In the genomic region with DNA sequence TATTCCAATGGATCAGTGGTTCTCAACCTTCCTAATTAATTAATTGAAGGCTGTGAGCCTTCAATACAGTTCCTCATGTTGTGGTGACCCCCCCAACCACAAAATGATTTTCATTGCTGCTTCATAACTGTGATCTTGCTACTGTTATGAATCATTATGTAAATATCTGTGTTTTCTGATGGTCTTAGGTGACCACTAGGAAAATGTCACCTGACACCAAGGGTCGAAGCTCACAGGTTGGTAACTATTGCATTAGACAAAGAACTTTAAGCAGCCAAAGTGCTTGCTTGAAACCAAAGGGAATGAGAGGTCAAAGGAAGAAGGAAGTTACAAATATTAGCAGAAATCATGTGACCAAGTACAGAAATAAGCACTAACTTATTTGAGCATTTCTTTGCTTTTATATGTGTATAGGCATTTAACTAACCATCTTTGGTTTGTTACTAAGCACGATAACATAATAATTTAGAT, we compare ENCODE assay signal across 28 mouse cellular contexts. TPM values are rescaled to one million over a fixed set of nuclear protein-coding genes. Genes with fewer than 3 reads are reported as not detected.
DNase-seq lines count a peak whose midpoint lies in the region; ATAC-seq and TF ChIP-seq lines count a peak whose summit lies in the region.
"Had no signal": no experiment of that assay in that cellular context is flagged by ENCODE, and none has a peak within 500 bp of the region (broad histone marks: within the 10 kb centered on the region; RNA-seq: fewer than 3 reads in every experiment).

No protein-coding gene starts in this region.

- no peaks in the 10 kb centered on the region for H3K4me1 ChIP-seq in lung, embryonic 14.5 days (ENCODE audit: insufficient read depth)
- H3K4me1 ChIP-seq: embryonic facial prominence, embryonic 13.5 days; forebrain, embryonic 15.5 days; heart, embryonic 10.5 days had no signal

- H3K4me3 ChIP-seq in lung, embryonic 14.5 days (ENCODE audit: low read depth, low read length), result no peak overlapping the region
- H3K4me3 ChIP-seq: embryonic facial prominence, embryonic 10.5 days; embryonic facial prominence, embryonic 13.5 days; erythroblast, embryonic 14.5 days; forebrain, embryonic 12.5 days; forebrain, embryonic 15.5 days; heart, adult 2 months; heart, embryonic 10.5 days; heart, embryonic 13.5 days had no signal

- no peak overlapping the region for H3K4me2 ChIP-seq in lung, embryonic 14.5 days
- H3K4me2 ChIP-seq: embryonic facial prominence, embryonic 13.5 days; forebrain, embryonic 12.5 days; forebrain, embryonic 15.5 days; heart, embryonic 13.5 days; hindbrain, embryonic 14.5 days had no signal

- no peak overlapping the region for H3K27ac ChIP-seq in lung, embryonic 14.5 days (ENCODE audit: low read depth)
- H3K27ac ChIP-seq: embryonic facial prominence, embryonic 10.5 days; embryonic facial prominence, embryonic 13.5 days; forebrain, embryonic 12.5 days; forebrain, embryonic 15.5 days; heart, adult 2 months; heart, embryonic 10.5 days; heart, embryonic 13.5 days; hindbrain, embryonic 14.5 days; hindbrain, postnatal 0 days had no signal

- no peaks in the 10 kb centered on the region for H3K36me3 ChIP-seq in lung, embryonic 14.5 days (ENCODE audit: insufficient read depth)
- no peaks in the 10 kb centered on the region for H3K36me3 ChIP-seq in splenic B cell, adult 2 months (ENCODE audit: control insufficient read depth, insufficient read depth, low read length, poor library complexity, severe bottlenecking)
- H3K36me3 ChIP-seq: embryonic facial prominence, embryonic 10.5 days; embryonic facial prominence, embryonic 13.5 days; forebrain, embryonic 12.5 days; forebrain, embryonic 15.5 days; G1E; heart, embryonic 10.5 days; heart, embryonic 13.5 days had no signal

- H3K27me3 ChIP-seq in lung, embryonic 14.5 days (ENCODE audit: insufficient read depth, low read length), result no peaks in the 10 kb centered on the region
- no peaks in the 10 kb centered on the region for H3K27me3 ChIP-seq in splenic B cell, adult 2 months (ENCODE audit: control insufficient read depth, insufficient read depth, low read length, poor library complexity, severe bottlenecking)
- H3K27me3 ChIP-seq: embryonic facial prominence, embryonic 13.5 days; forebrain, embryonic 12.5 days; forebrain, embryonic 15.5 days; heart, embryonic 13.5 days had no signal

- ATAC-seq in lung, embryonic 14.5 days (ENCODE audit: insufficient read depth), result no peak
- ATAC-seq in granulocyte monocyte progenitor cell, adult 5-6 weeks (replicated peaks; ENCODE audit: poor library complexity, severe bottlenecking), result peak; percentile 60
- ATAC-seq: forebrain, embryonic 15.5 days; inflammation-experienced regulatory T-cells, adult 6 months; Patski had no signal

- WGBS in lung, embryonic 14.5 days, result 74% methylated on average over 2 of the region's 2 CpGs

- no peaks in the 10 kb centered on the region for H3K9me3 ChIP-seq in lung, embryonic 14.5 days (ENCODE audit: low read depth, low read length)
- H3K9me3 ChIP-seq: embryonic facial prominence, embryonic 10.5 days; embryonic facial prominence, embryonic 13.5 days; forebrain, embryonic 12.5 days; forebrain, embryonic 15.5 days; G1E; heart, embryonic 10.5 days; heart, embryonic 13.5 days had no signal

- TF ChIP-seq CTCF in lung, embryonic 14.5 days (IDR thresholded peaks at IDR 0.05; ENCODE audit: low read depth), result no peak

- DNase-seq in lung, embryonic 14.5 days, result peak; percentile 6
- DNase-seq in lung, postnatal 10 days, result no peak
- DNase-seq in A20 (ENCODE audit: low read depth, low spot score), result peak; percentile 57
- peak; percentile 39 for DNase-seq in splenic B cell, adult 2 months (ENCODE audit: low read depth, low spot score)
- no peak for DNase-seq in spleen, adult 18-20 months
- no peak for DNase-seq in cerebellum, adult 9-11 months
- DNase-seq: adrenal gland, adult 2 months; adrenal gland, postnatal 14 days; cerebellum, adult 11-12 months; cerebellum, adult 8-10 months; cerebellum, postnatal 25 days; gastrocnemius, postnatal 25 days; heart, adult 2 months; heart, postnatal 14 days; heart, postnatal 4 days had no signal

- H3K9ac ChIP-seq in lung, embryonic 14.5 days, result no peak overlapping the region
- H3K9ac ChIP-seq: embryonic facial prominence, embryonic 13.5 days; forebrain, embryonic 12.5 days; forebrain, embryonic 15.5 days; heart, embryonic 13.5 days; hindbrain, embryonic 14.5 days had no signal

RNA-seq across cellular contexts. Expression of gene Pde7b, which starts 45.6 kb away (rescaled TPM):
- 3.3 TPM in 2 replicates for polyA plus RNA-seq in lung, embryonic 14.5 days (2014; fragmentation: Nextera tagmentation; extraction: Ambion mirVana)
- total RNA-seq in granulocyte monocyte progenitor cell, adult 5-6 weeks (2014; fragmentation: Nextera tagmentation), result 6.8 and 7.4 TPM in 2 replicates
- total RNA-seq in granulocyte monocyte progenitor cell, adult 5-6 weeks (2017), result 2.7 and 3.8 TPM in 2 replicates
- polyA plus RNA-seq: erythroblast, embryonic 14.5 days; G1E had no signal

Comparison
In these comparisons a context has a peak if more than half of its experiments do, and no peak if none do; other contexts are left out.
1. DNase-seq: peak in lung, embryonic 14.5 days (single experiment), A20 (single experiment) and splenic B cell, adult 2 months (single experiment); none in lung, postnatal 10 days (single experiment), spleen, adult 18-20 months (0 of 2) and cerebellum, adult 9-11 months (single experiment).